Mouse (Mus musculus): ENCODE results near the gene Zpbp2. TPM values are rescaled to one million over a fixed set of nuclear protein-coding genes. Genes with fewer than 3 reads are reported as not detected.

The Zpbp2 gene
- total RNA-seq (2014; fragmentation: Nextera tagmentation) = 2.5 and 4.8 TPM in 2 replicates
- 3.3 and 4.6 TPM in 2 replicates for total RNA-seq (2017)
- polyA plus RNA-seq (2012) = 0.36 and 0.43 TPM in 2 replicates

- H3K27me3 ChIP-seq (ENCODE audit: insufficient read depth, low read length) = peaks cover 18% of the 10 kb centered on the region
- DNase-seq (ENCODE audit: low spot score) = peak; percentile 85
- no peak for TF ChIP-seq GATA1 (IDR thresholded peaks at IDR 0.05; ENCODE audit: borderline replicate concordance, low read length)
- peak within 1 kb of the TSS; percentile 84 for H3K4me3 ChIP-seq (ENCODE audit: low read depth, low read length)
- no peaks in the 10 kb centered on the region; the same call in 1 of the 2 replicates for H3K9me3 ChIP-seq (replicated peaks)
- no peaks in the 10 kb centered on the region for H3K36me3 ChIP-seq (replicated peaks)
- peaks cover 25% of the 10 kb centered on the region for H3K4me1 ChIP-seq (ENCODE audit: insufficient read depth, low read depth, low read length)
- ATAC-seq (ENCODE audit: extremely low read depth, insufficient number of reproducible peaks, low FRiP score, poor library complexity, severe bottlenecking) = peak; percentile 79
These were observed at the start of gene Zpbp2 for GRCm38 (mm10) chr11:98550975-98551828. Gene Zpbp2 (plus strand): TSS chr11:98551097.

GRCm38 (mm10) chr11:98504926-98505325 is 46.0 kb upstream of the Zpbp2 start:
- ATAC-seq (ENCODE audit: extremely low read depth, insufficient number of reproducible peaks, low FRiP score, poor library complexity, severe bottlenecking) (no peak), DNase-seq (ENCODE audit: low spot score) (no peak)
- Histone ChIP-seq H3K4me1 (ENCODE audit: insufficient read depth, low read depth, low read length) (no peaks in the 10 kb centered on the region), H3K27me3 (ENCODE audit: insufficient read depth, low read length) (peaks cover 6% of the 10 kb centered on the region), H3K36me3 (replicated peaks) (no peaks in the 10 kb centered on the region), H3K4me3 (ENCODE audit: low read depth, low read length) (no peak overlapping the region), H3K9me3 (replicated peaks) (no peaks in the 10 kb centered on the region)
- TF ChIP-seq TAL1 (conservative IDR thresholded peaks at IDR 0.05; ENCODE audit: low read depth, low read length) = no peak
- TF ChIP-seq POLR2AphosphoS5 (IDR thresholded peaks at IDR 0.05; ENCODE audit: insufficient replicate concordance, low read depth, low read length) = no peak
- TF ChIP-seq GATA1 (IDR thresholded peaks at IDR 0.05; ENCODE audit: borderline replicate concordance, low read length) = no peak
- no peak for TF ChIP-seq CTCF (IDR thresholded peaks at IDR 0.05; ENCODE audit: low read depth, low read length)
- TF ChIP-seq GATA2 (IDR thresholded peaks at IDR 0.05; ENCODE audit: borderline replicate concordance, low read depth, low read length) = no peak

GRCm38 (mm10) chr11:98509434-98509833 is 41.5 kb upstream of the Zpbp2 start:
- ATAC-seq (ENCODE audit: extremely low read depth, insufficient number of reproducible peaks, low FRiP score, poor library complexity, severe bottlenecking) (no peak), DNase-seq (ENCODE audit: low spot score) (no peak)
- Histone ChIP-seq H3K27me3 (ENCODE audit: insufficient read depth, low read length) (peaks cover 5% of the 10 kb centered on the region; the same call in 1 of the 2 replicates), H3K4me1 (ENCODE audit: insufficient read depth, low read depth, low read length) (no peaks in the 10 kb centered on the region), H3K36me3 (replicated peaks) (no peaks in the 10 kb centered on the region), H3K9me3 (replicated peaks) (no peaks in the 10 kb centered on the region), H3K4me3 (ENCODE audit: low read depth, low read length) (no peak overlapping the region)
- TF ChIP-seq POLR2AphosphoS5 (IDR thresholded peaks at IDR 0.05; ENCODE audit: insufficient replicate concordance, low read depth, low read length) = no peak
- TF ChIP-seq CTCF (IDR thresholded peaks at IDR 0.05; ENCODE audit: low read depth, low read length) = no peak
- no peak for TF ChIP-seq GATA2 (IDR thresholded peaks at IDR 0.05; ENCODE audit: borderline replicate concordance, low read depth, low read length)
- no peak for TF ChIP-seq GATA1 (IDR thresholded peaks at IDR 0.05; ENCODE audit: borderline replicate concordance, low read length)
- no peak for TF ChIP-seq TAL1 (conservative IDR thresholded peaks at IDR 0.05; ENCODE audit: low read depth, low read length)

GRCm38 (mm10) chr11:98510125-98510524 is 40.8 kb upstream of the Zpbp2 start:
- Histone ChIP-seq H3K4me1 (ENCODE audit: insufficient read depth, low read depth, low read length) (no peaks in the 10 kb centered on the region), H3K9me3 (replicated peaks) (no peaks in the 10 kb centered on the region), H3K4me3 (ENCODE audit: low read depth, low read length) (no peak overlapping the region), H3K27me3 (ENCODE audit: insufficient read depth, low read length) (peaks cover 10% of the 10 kb centered on the region; the same call in 1 of the 2 replicates), H3K36me3 (replicated peaks) (no peaks in the 10 kb centered on the region)
- DNase-seq (ENCODE audit: low spot score) (no peak), ATAC-seq (ENCODE audit: extremely low read depth, insufficient number of reproducible peaks, low FRiP score, poor library complexity, severe bottlenecking) (no peak)
- no peak for TF ChIP-seq GATA2 (IDR thresholded peaks at IDR 0.05; ENCODE audit: borderline replicate concordance, low read depth, low read length)
- TF ChIP-seq POLR2AphosphoS5 (IDR thresholded peaks at IDR 0.05; ENCODE audit: insufficient replicate concordance, low read depth, low read length) = no peak
- no peak for TF ChIP-seq TAL1 (conservative IDR thresholded peaks at IDR 0.05; ENCODE audit: low read depth, low read length)
- TF ChIP-seq CTCF (IDR thresholded peaks at IDR 0.05; ENCODE audit: low read depth, low read length) = no peak
- TF ChIP-seq GATA1 (IDR thresholded peaks at IDR 0.05; ENCODE audit: borderline replicate concordance, low read length) = no peak

GRCm38 (mm10) chr11:98512881-98513280 is 38.0 kb upstream of the Zpbp2 start:
- Histone ChIP-seq H3K9me3 (replicated peaks) (no peaks in the 10 kb centered on the region), H3K36me3 (replicated peaks) (no peaks in the 10 kb centered on the region), H3K27me3 (ENCODE audit: insufficient read depth, low read length) (peaks cover 14% of the 10 kb centered on the region; the same call in 1 of the 2 replicates), H3K4me3 (ENCODE audit: low read depth, low read length) (no peak overlapping the region), H3K4me1 (ENCODE audit: insufficient read depth, low read depth, low read length) (no peaks in the 10 kb centered on the region)
- TF ChIP-seq GATA1 (IDR thresholded peaks at IDR 0.05; ENCODE audit: borderline replicate concordance, low read length) (no peak), GATA2 (IDR thresholded peaks at IDR 0.05; ENCODE audit: borderline replicate concordance, low read depth, low read length) (no peak), CTCF (IDR thresholded peaks at IDR 0.05; ENCODE audit: low read depth, low read length) (no peak), TAL1 (conservative IDR thresholded peaks at IDR 0.05; ENCODE audit: low read depth, low read length) (no peak), POLR2AphosphoS5 (IDR thresholded peaks at IDR 0.05; ENCODE audit: insufficient replicate concordance, low read depth, low read length) (no peak)
- DNase-seq (ENCODE audit: low spot score) (no peak), ATAC-seq (ENCODE audit: extremely low read depth, insufficient number of reproducible peaks, low FRiP score, poor library complexity, severe bottlenecking) (no peak)

GRCm38 (mm10) chr11:98513356-98513936 is 37.5 kb upstream of the Zpbp2 start:
- no peak overlapping the region for H3K4me3 ChIP-seq (ENCODE audit: low read depth, low read length)
- no peaks in the 10 kb centered on the region for H3K4me1 ChIP-seq (ENCODE audit: insufficient read depth, low read depth, low read length)
- TF ChIP-seq TAL1 (conservative IDR thresholded peaks at IDR 0.05; ENCODE audit: low read depth, low read length) = no peak
- no peak for TF ChIP-seq GATA2 (IDR thresholded peaks at IDR 0.05; ENCODE audit: borderline replicate concordance, low read depth, low read length)
- TF ChIP-seq CTCF (IDR thresholded peaks at IDR 0.05; ENCODE audit: low read depth, low read length) = no peak
- TF ChIP-seq POLR2AphosphoS5 (IDR thresholded peaks at IDR 0.05; ENCODE audit: insufficient replicate concordance, low read depth, low read length) = no peak
- TF ChIP-seq GATA1 (IDR thresholded peaks at IDR 0.05; ENCODE audit: borderline replicate concordance, low read length) = no peak
- H3K36me3 ChIP-seq (replicated peaks) = no peaks in the 10 kb centered on the region
- no peaks in the 10 kb centered on the region for H3K9me3 ChIP-seq (replicated peaks)
- H3K27me3 ChIP-seq (ENCODE audit: insufficient read depth, low read length) = peaks cover 14% of the 10 kb centered on the region; the same call in 1 of the 2 replicates
- no peak for DNase-seq (ENCODE audit: low spot score)
- no peak for ATAC-seq (ENCODE audit: extremely low read depth, insufficient number of reproducible peaks, low FRiP score, poor library complexity, severe bottlenecking)

Measured in G1E (cell line).